ENCODE assay signal across 9 mouse cellular contexts in genomic region chr14:52313931-52314807, GRCm38 (mm10). TPM values are rescaled to one million over a fixed set of nuclear protein-coding genes. Genes with fewer than 3 reads are reported as not detected.
DNase-seq lines count a peak whose midpoint lies in the region; ATAC-seq lines count a peak whose summit lies in the region.
"Had no signal": no experiment of that assay in that cellular context is flagged by ENCODE, and none has a peak within 500 bp of the region (broad histone marks: within the 10 kb centered on the region; RNA-seq: fewer than 3 reads in every experiment).

No protein-coding gene starts in this region.

- 73% methylated on average over 26 of the region's 26 CpGs for WGBS in heart, embryonic 11.5 days (ENCODE audit: insufficient replicate concordance)
- WGBS in forebrain, embryonic 16.5 days, result 83% methylated on average over 26 of the region's 26 CpGs

- DNase-seq in heart, adult 18-20 months, result no peak
- peak; percentile 52 for DNase-seq in ES-CJ7 (ENCODE audit: low read depth, low spot score)
- no peak for DNase-seq in thymus, postnatal 0 days (ENCODE audit: low spot score)
- DNase-seq in urinary bladder, postnatal 36 days (ENCODE audit: low spot score in 2 of 2), result no peak

- no peak overlapping the region for H3K27ac ChIP-seq in heart, embryonic 11.5 days (ENCODE audit: low read depth, low read length)
- H3K27ac ChIP-seq in forebrain, embryonic 16.5 days (ENCODE audit: low read length), result no peak overlapping the region

- no peak overlapping the region for H3K9ac ChIP-seq in heart, embryonic 11.5 days (ENCODE audit: low read depth, low read length)
- H3K9ac ChIP-seq in forebrain, embryonic 16.5 days (replicated peaks; ENCODE audit: low read depth, low read length), result no peak overlapping the region

- peak overlapping the region; percentile 74 for H3K4me3 ChIP-seq in heart, embryonic 11.5 days (ENCODE audit: low read depth, low read length)
- peak overlapping the region; percentile 84; the same call in 1 of the 2 replicates for H3K4me3 ChIP-seq in forebrain, embryonic 16.5 days (replicated peaks; ENCODE audit: low read length)
- H3K4me3 ChIP-seq in megakaryocyte, embryonic 14.5 days (replicated peaks), result peak overlapping the region; percentile 38

- ATAC-seq in heart, embryonic 11.5 days (replicated peaks; ENCODE audit: insufficient number of reproducible peaks, low FRiP score, low TSS enrichment), result no peak
- no peak for ATAC-seq in forebrain, embryonic 16.5 days
- no peak for ATAC-seq in CD4-positive, CD25-positive, alpha-beta regulatory T cell, adult 4 months

- H3K4me1 ChIP-seq in heart, embryonic 11.5 days (ENCODE audit: control insufficient read depth, insufficient read depth, low read length), result peaks cover 12% of the 10 kb centered on the region; the same call in 1 of the 2 replicates
- H3K4me1 ChIP-seq in forebrain, embryonic 16.5 days (replicated peaks; ENCODE audit: control insufficient read depth, insufficient read depth, low read length), result peaks cover 49% of the 10 kb centered on the region
- H3K4me1 ChIP-seq in megakaryocyte, embryonic 14.5 days, result peaks cover 21% of the 10 kb centered on the region

- peaks cover 33% of the 10 kb centered on the region for H3K36me3 ChIP-seq in heart, embryonic 11.5 days (ENCODE audit: control insufficient read depth, insufficient read depth, low read length)
- peaks cover 17% of the 10 kb centered on the region for H3K36me3 ChIP-seq in forebrain, embryonic 16.5 days (ENCODE audit: control insufficient read depth, insufficient read depth)
- H3K36me3 ChIP-seq in megakaryocyte, embryonic 14.5 days (replicated peaks; ENCODE audit: low read length), result no peaks in the 10 kb centered on the region

- no peaks in the 10 kb centered on the region for H3K9me3 ChIP-seq in heart, embryonic 11.5 days (replicated peaks; ENCODE audit: control insufficient read depth, low read length)
- no peaks in the 10 kb centered on the region for H3K9me3 ChIP-seq in forebrain, embryonic 16.5 days (ENCODE audit: control insufficient read depth, low read length)
- no peaks in the 10 kb centered on the region; the same call in 1 of the 2 replicates for H3K9me3 ChIP-seq in megakaryocyte, embryonic 14.5 days

- peaks cover 3% of the 10 kb centered on the region; the same call in 1 of the 2 replicates for H3K27me3 ChIP-seq in heart, embryonic 11.5 days (ENCODE audit: control insufficient read depth, insufficient read depth, low read length)
- H3K27me3 ChIP-seq in forebrain, embryonic 16.5 days (replicated peaks; ENCODE audit: control insufficient read depth, insufficient read depth, low read length), result no peaks in the 10 kb centered on the region
- peaks cover 53% of the 10 kb centered on the region for H3K27me3 ChIP-seq in megakaryocyte, embryonic 14.5 days (replicated peaks)

- H3K4me2 ChIP-seq in heart, embryonic 11.5 days, result peak overlapping the region; percentile 84; the same call in 1 of the 2 replicates
- peak overlapping the region; percentile 78; the same call in 1 of the 2 replicates for H3K4me2 ChIP-seq in forebrain, embryonic 16.5 days (ENCODE audit: low read length)

RNA-seq across cellular contexts. Expression of gene Mettl3, which starts 9.2 kb away (rescaled TPM):
- 29.3 and 30.7 TPM in 2 replicates for polyA plus RNA-seq in heart, embryonic 11.5 days (2014; fragmentation: Nextera tagmentation; extraction: Ambion mirVana)
- 10 to 100 TPM; 16.2 to 18.1 TPM for total RNA-seq in heart, adult 18-20 months (2021)
- polyA plus RNA-seq in forebrain, embryonic 16.5 days (2015; fragmentation: Nextera tagmentation; extraction: Ambion mirVana), result 53.3 and 55.7 TPM in 2 replicates
- 2.5 TPM in 1 of 2 replicates, not detected in the other for polyA plus RNA-seq in megakaryocyte, embryonic 14.5 days (2012; ENCODE audit: insufficient read depth, low replicate concordance)
- 33.9 and 37.6 TPM in 2 replicates for polyA plus RNA-seq in thymus, postnatal 0 days (2015; fragmentation: Nextera tagmentation; extraction: Ambion mirVana)
- 10 to 100 TPM; 48.2 to 65.2 TPM for polyA plus RNA-seq in CD4-positive, CD25-positive, alpha-beta regulatory T cell, adult 4 months (2017; shearing (Covaris generic))

RNA-seq across cellular contexts. Expression of gene Sall2, which starts 14.4 kb away (rescaled TPM):
- 9.8 and 12.0 TPM in 2 replicates for polyA plus RNA-seq in heart, embryonic 11.5 days (2014; fragmentation: Nextera tagmentation; extraction: Ambion mirVana)
- total RNA-seq in heart, adult 18-20 months (2021), result 1 to 10 TPM in 1 of 2 experiments, under 1 TPM in 1; 0.97 to 1.0 TPM
- 31.0 and 34.7 TPM in 2 replicates for polyA plus RNA-seq in forebrain, embryonic 16.5 days (2015; fragmentation: Nextera tagmentation; extraction: Ambion mirVana)
- 0.02 TPM in 1 of 2 replicates, not detected in the other for polyA plus RNA-seq in megakaryocyte, embryonic 14.5 days (2012; ENCODE audit: insufficient read depth, low replicate concordance)
- polyA plus RNA-seq in thymus, postnatal 0 days (2015; fragmentation: Nextera tagmentation; extraction: Ambion mirVana), result 6.2 and 7.3 TPM in 2 replicates
- polyA plus RNA-seq in CD4-positive, CD25-positive, alpha-beta regulatory T cell, adult 4 months (2017; shearing (Covaris generic)), result 1 to 10 TPM; 2.2 to 5.6 TPM

RNA-seq across cellular contexts. Expression of gene Rab2b, which starts 34.8 kb away (rescaled TPM):
- 16.4 and 20.8 TPM in 2 replicates for polyA plus RNA-seq in heart, embryonic 11.5 days (2014; fragmentation: Nextera tagmentation; extraction: Ambion mirVana)
- total RNA-seq in heart, adult 18-20 months (2021), result 1 to 10 TPM; 3.8 to 5.5 TPM
- 54.9 and 56.8 TPM in 2 replicates for polyA plus RNA-seq in forebrain, embryonic 16.5 days (2015; fragmentation: Nextera tagmentation; extraction: Ambion mirVana)
- polyA plus RNA-seq in megakaryocyte, embryonic 14.5 days (2012; ENCODE audit: insufficient read depth, low replicate concordance), result 0.45 and 1.5 TPM in 2 replicates
- 10.9 and 13.2 TPM in 2 replicates for polyA plus RNA-seq in thymus, postnatal 0 days (2015; fragmentation: Nextera tagmentation; extraction: Ambion mirVana)
- polyA plus RNA-seq in CD4-positive, CD25-positive, alpha-beta regulatory T cell, adult 4 months (2017; shearing (Covaris generic)), result 10 to 100 TPM; 17.0 to 25.5 TPM

RNA-seq across cellular contexts. Expression of gene Tox4, which starts 35.2 kb away (rescaled TPM):
- 36.5 and 43.8 TPM in 2 replicates for polyA plus RNA-seq in heart, embryonic 11.5 days (2014; fragmentation: Nextera tagmentation; extraction: Ambion mirVana)
- total RNA-seq in heart, adult 18-20 months (2021), result 10 to 100 TPM; 30.3 to 35.8 TPM
- 52.1 and 60.2 TPM in 2 replicates for polyA plus RNA-seq in forebrain, embryonic 16.5 days (2015; fragmentation: Nextera tagmentation; extraction: Ambion mirVana)
- polyA plus RNA-seq in megakaryocyte, embryonic 14.5 days (2012; ENCODE audit: insufficient read depth, low replicate concordance), result 9.7 and 15.1 TPM in 2 replicates
- polyA plus RNA-seq in thymus, postnatal 0 days (2015; fragmentation: Nextera tagmentation; extraction: Ambion mirVana), result 45.0 and 46.0 TPM in 2 replicates
- 10 to 100 TPM; 67.6 to 86.8 TPM for polyA plus RNA-seq in CD4-positive, CD25-positive, alpha-beta regulatory T cell, adult 4 months (2017; shearing (Covaris generic))

RNA-seq across cellular contexts. Expression of gene Olfr1513, which starts 42.0 kb away (rescaled TPM):
- not detected in 2 replicates for polyA plus RNA-seq in heart, embryonic 11.5 days (2014; fragmentation: Nextera tagmentation; extraction: Ambion mirVana)
- total RNA-seq in heart, adult 18-20 months (2021), result not detected
- polyA plus RNA-seq in forebrain, embryonic 16.5 days (2015; fragmentation: Nextera tagmentation; extraction: Ambion mirVana), result not detected in 2 replicates
- 0.32 TPM in 1 of 2 replicates, not detected in the other for polyA plus RNA-seq in megakaryocyte, embryonic 14.5 days (2012; ENCODE audit: insufficient read depth, low replicate concordance)
- not detected in 2 replicates for polyA plus RNA-seq in thymus, postnatal 0 days (2015; fragmentation: Nextera tagmentation; extraction: Ambion mirVana)
- polyA plus RNA-seq in CD4-positive, CD25-positive, alpha-beta regulatory T cell, adult 4 months (2017; shearing (Covaris generic)), result not detected
- total RNA-seq: hematopoietic stem cell, adult 5-6 weeks had no signal
